Mouse (Mus musculus) intestine, embryonic 14.5 days (tissue): Measurements from ENCODE around the gene Tbxas1. TPM values are rescaled to one million over a fixed set of nuclear protein-coding genes. Genes with fewer than 3 reads are reported as not detected.
A peak's percentile ranks its signal among the peaks of the same experiment; 100 is the strongest.

Experiments used
- ATAC-seq: fragments of 200-750 bp; cut with Nextera tagmentation; replicated peaks from 2 replicates; pipeline ENCODE4 v1.8.0; 2017; ENCODE audit warnings: low read depth, moderate number of reproducible peaks, moderate TSS enrichment, moderate library complexity; ENCODE audit not compliant: low FRiP score, low TSS enrichment
- DNase-seq: peaks from one replicate; pipeline ENCODE4 v3.0.0-alpha.2; 2018; ENCODE audit warnings: low spot score
- H3K27ac ChIP-seq: fragments of 300-500 bp; sonication (generic); 2 replicates; pipeline ENCODE4 v1.5.1; 2014; ENCODE audit warnings: low read depth, mild to moderate bottlenecking, control low read depth
- H3K27me3 ChIP-seq: fragments of 300-500 bp; sonication (generic); replicated peaks from 2 replicates; pipeline ENCODE4 v1.6.1; 2014; ENCODE audit warnings: low read length, control low read depth; ENCODE audit not compliant: control insufficient read depth, insufficient read depth
- H3K36me3 ChIP-seq: fragments of 300-500 bp; sonication (generic); 2 replicates; pipeline ENCODE4 v1.6.1; 2014; ENCODE audit warnings: low read length, control low read depth; ENCODE audit not compliant: control insufficient read depth, insufficient read depth
- H3K4me1 ChIP-seq: fragments of 300-500 bp; sonication (generic); replicated peaks from 2 replicates; pipeline ENCODE4 v1.6.1; 2014; ENCODE audit warnings: low read length, control low read depth, mixed read lengths; ENCODE audit not compliant: control insufficient read depth, insufficient read depth
- H3K4me2 ChIP-seq: fragments of 300-500 bp; sonication (generic); 2 replicates; pipeline ENCODE4 v1.6.1; 2014; ENCODE audit warnings: low read length
- H3K4me3 ChIP-seq: fragments of 300-500 bp; sonication (generic); 2 replicates; pipeline ENCODE4 v1.5.1; 2014; ENCODE audit warnings: low read depth, low read length, control low read depth, mixed read lengths
- H3K9ac ChIP-seq: fragments of 300-500 bp; sonication (generic); 2 replicates; pipeline ENCODE4 v1.6.1; 2014; ENCODE audit warnings: mild to moderate bottlenecking, low read length
- H3K9me3 ChIP-seq: fragments of 300-500 bp; sonication (generic); 2 replicates; pipeline ENCODE4 v1.6.1; 2016; ENCODE audit warnings: low read length, control low read depth; ENCODE audit not compliant: control insufficient read depth
- WGBS: fragments of 180-500 bp; shearing (Covaris S2); extraction: QIAGEN DNeasy Blood & Tissue Kit; methylation state at CpG from one replicate; pipeline ENCODE4 v1.1.7; 2014; 5-methylcytosine and 5-hydroxymethylcytosine counted together
- polyA plus RNA-seq: library from polyadenylated mRNA; unstranded; fragments of >200 nt; fragmentation: Nextera tagmentation; extraction: Ambion mirVana; gene quantifications from 2 replicates; pipeline ENCODE4 v1.2.1, GENCODE M21; 2014

The Tbxas1 gene
- polyA plus RNA-seq, 1 experiment from 2014 or later, result 2.1 TPM

- Histone ChIP-seq H3K4me3 (no peak overlapping the region), H3K36me3 (no peaks in the 10 kb centered on the region), H3K9ac (no peak overlapping the region), H3K27me3 (no peaks in the 10 kb centered on the region), H3K4me2 (no peak overlapping the region), H3K27ac (no peak overlapping the region), H3K4me1 (peaks cover 37% of the 10 kb centered on the region), H3K9me3 (no peaks in the 10 kb centered on the region)
- 61% methylated on average over 1 of the region's 1 CpGs for WGBS
- DNase-seq (no peak), ATAC-seq (no peak)
These were observed 27.8 kb upstream of the Tbxas1 start for GRCm38 (mm10) chr6:38847447-38847846.

DNA sequence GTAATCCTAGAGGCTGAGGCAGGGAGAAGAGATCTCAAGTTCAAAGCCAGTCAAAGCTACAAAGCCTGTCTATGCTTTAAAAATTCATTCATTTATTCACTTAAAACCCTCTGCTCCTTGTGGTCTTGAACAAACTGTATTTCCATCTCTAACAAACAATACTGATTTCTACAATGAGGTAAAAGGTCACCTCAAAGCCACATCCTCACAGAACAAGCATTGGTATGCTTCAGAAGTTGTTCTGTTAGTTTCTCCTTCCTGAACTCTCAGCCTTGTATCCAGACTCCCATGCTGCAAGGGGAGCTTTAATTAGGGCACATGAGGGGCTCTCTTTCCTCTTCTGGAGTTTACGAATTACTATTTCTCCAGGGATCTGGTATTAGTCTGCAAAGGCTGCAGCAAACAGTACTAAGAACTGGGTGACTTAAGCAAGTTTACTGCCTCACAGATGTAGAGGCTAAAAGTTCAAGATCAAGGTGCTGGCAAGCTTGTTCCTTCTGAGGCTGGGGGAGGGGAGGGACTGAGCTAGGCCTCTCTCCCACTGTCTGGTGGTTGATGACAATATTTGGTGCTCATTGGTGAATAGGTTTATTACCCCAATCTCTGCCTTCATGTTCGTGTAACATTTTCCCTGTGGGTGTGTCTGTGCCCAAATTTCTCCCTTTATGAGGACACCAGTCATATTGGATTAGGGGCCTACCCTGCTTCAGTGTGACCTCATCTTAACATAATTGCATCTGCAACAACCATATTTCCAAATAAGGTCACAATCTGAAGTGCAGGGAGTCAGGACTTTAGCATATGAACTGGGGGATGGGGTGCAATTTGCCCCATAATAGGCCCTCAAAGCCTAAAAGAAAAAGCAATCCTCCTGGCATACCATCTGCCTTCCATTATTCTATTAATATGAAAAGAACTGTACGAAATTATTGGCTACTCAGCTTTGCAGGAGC lies 27.0 kb upstream of the Tbxas1 start:
- Histone ChIP-seq H3K9ac (no peak overlapping the region), H3K4me1 (peaks cover 37% of the 10 kb centered on the region), H3K36me3 (no peaks in the 10 kb centered on the region), H3K4me2 (no peak overlapping the region), H3K4me3 (no peak overlapping the region), H3K9me3 (no peaks in the 10 kb centered on the region), H3K27ac (no peak overlapping the region), H3K27me3 (no peaks in the 10 kb centered on the region)
- WGBS, result 54% methylated on average over 3 of the region's 3 CpGs
- ATAC-seq (peak; percentile 66), DNase-seq (peak; percentile 50)

GRCm38 (mm10) chr6:38850715-38851259 lies 24.4 kb upstream of the Tbxas1 start:
- 93% methylated on average over 6 of the region's 6 CpGs for WGBS
- Histone ChIP-seq H3K27me3 (no peaks in the 10 kb centered on the region), H3K4me3 (no peak overlapping the region), H3K4me1 (peaks cover 43% of the 10 kb centered on the region), H3K9ac (no peak overlapping the region), H3K27ac (no peak overlapping the region), H3K9me3 (no peaks in the 10 kb centered on the region), H3K36me3 (no peaks in the 10 kb centered on the region), H3K4me2 (no peak overlapping the region)
- no peak for ATAC-seq
- DNase-seq, result peak; percentile 10

GRCm38 (mm10) chr6:38851740-38852139 lies 23.5 kb upstream of the Tbxas1 start:
- ATAC-seq (no peak), DNase-seq (no peak)
- no peak overlapping the region for H3K27ac ChIP-seq
- no peak overlapping the region for H3K4me3 ChIP-seq
- WGBS, result 80% methylated on average over 2 of the region's 2 CpGs
- no peaks in the 10 kb centered on the region for H3K9me3 ChIP-seq
- H3K4me1 ChIP-seq, result peaks cover 34% of the 10 kb centered on the region
- H3K4me2 ChIP-seq, result no peak overlapping the region
- no peak overlapping the region for H3K9ac ChIP-seq
- H3K27me3 ChIP-seq, result no peaks in the 10 kb centered on the region
- no peaks in the 10 kb centered on the region for H3K36me3 ChIP-seq

- H3K27ac ChIP-seq, result no peak overlapping the region
- WGBS, result 68% methylated on average over 5 of the region's 5 CpGs
- DNase-seq (no peak), ATAC-seq (no peak)
- H3K4me1 ChIP-seq, result peaks cover 18% of the 10 kb centered on the region
- H3K27me3 ChIP-seq, result no peaks in the 10 kb centered on the region
- no peak overlapping the region for H3K4me2 ChIP-seq
- H3K9me3 ChIP-seq, result no peaks in the 10 kb centered on the region
- H3K36me3 ChIP-seq, result no peaks in the 10 kb centered on the region
- H3K4me3 ChIP-seq, result no peak overlapping the region
- no peak overlapping the region for H3K9ac ChIP-seq
These were observed 21.6 kb upstream of the Tbxas1 start for GRCm38 (mm10) chr6:38853561-38853992.

DNA sequence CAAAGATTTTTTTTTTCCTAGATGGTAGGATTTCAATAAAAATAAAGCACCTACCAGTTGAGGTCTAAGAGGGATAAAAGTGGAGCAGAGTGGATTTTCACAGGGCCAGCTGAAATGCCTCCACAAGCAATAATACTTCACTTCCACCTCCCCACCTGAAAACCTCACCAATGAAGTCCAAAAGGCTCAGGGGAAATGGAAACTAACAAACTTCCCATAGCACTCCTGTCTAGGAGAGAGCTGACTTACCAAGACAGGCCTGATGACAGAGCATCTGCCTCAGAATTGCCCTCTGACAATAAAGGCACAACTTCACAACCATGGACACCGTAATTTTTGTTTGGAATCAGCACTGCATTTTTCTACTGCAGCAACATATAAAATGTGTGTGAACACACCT lies 15.4 kb upstream of the Tbxas1 start:
- no peak for ATAC-seq
- Histone ChIP-seq H3K36me3 (no peaks in the 10 kb centered on the region), H3K9ac (no peak overlapping the region), H3K4me2 (no peak overlapping the region), H3K4me1 (no peaks in the 10 kb centered on the region), H3K4me3 (no peak overlapping the region), H3K27me3 (no peaks in the 10 kb centered on the region), H3K27ac (no peak overlapping the region), H3K9me3 (no peaks in the 10 kb centered on the region)
- WGBS, result 88% methylated on average over 1 of the region's 1 CpGs
- DNase-seq, result no peak

- no peak for ATAC-seq
- Histone ChIP-seq H3K4me3 (no peak overlapping the region), H3K36me3 (no peaks in the 10 kb centered on the region)
These were observed 14.9 kb upstream of the Tbxas1 start for GRCm38 (mm10) chr6:38860301-38860700.

DNA sequence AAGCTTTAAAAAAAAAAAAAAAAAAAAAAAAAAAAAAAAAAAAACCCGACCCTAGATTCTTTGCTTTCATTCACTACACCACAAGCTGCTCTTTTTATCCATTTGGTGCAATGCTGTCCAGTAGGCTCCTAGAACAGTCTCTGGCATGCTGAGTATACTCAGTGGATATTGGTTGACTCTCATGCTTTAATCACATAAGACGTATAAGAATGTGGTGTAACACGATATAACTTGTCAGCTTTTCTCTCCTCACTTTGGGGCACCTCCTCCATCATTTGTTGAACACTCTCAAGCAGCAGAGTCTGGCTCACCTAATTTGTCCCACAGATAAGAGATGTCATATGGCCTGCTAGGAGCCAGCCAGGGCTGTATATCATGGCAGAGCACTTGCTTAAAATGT lies 11.6 kb upstream of the Tbxas1 start:
- no peak overlapping the region for H3K27ac ChIP-seq
- H3K36me3 ChIP-seq, result no peaks in the 10 kb centered on the region
- ATAC-seq (no peak), DNase-seq (peak; percentile 49)
- no peaks in the 10 kb centered on the region for H3K9me3 ChIP-seq
- no peaks in the 10 kb centered on the region for H3K27me3 ChIP-seq
- H3K9ac ChIP-seq, result no peak overlapping the region
- no peak overlapping the region for H3K4me2 ChIP-seq
- no peak overlapping the region for H3K4me3 ChIP-seq
- 45% methylated on average over 3 of the region's 3 CpGs for WGBS
- peaks cover 7% of the 10 kb centered on the region for H3K4me1 ChIP-seq

More at GRCm38 (mm10) chr6:38860301-38860700, 14.9 kb upstream of the Tbxas1 start:
- H3K27ac ChIP-seq, result no peak overlapping the region
- H3K27me3 ChIP-seq, result no peaks in the 10 kb centered on the region
- H3K9me3 ChIP-seq, result no peaks in the 10 kb centered on the region
- DNase-seq, result no peak
- peaks cover under 1% of the 10 kb centered on the region; the same call in 1 of the 2 replicates for H3K4me1 ChIP-seq
- WGBS, result 92% methylated on average over 2 of the region's 2 CpGs
- no peak overlapping the region for H3K4me2 ChIP-seq
- no peak overlapping the region for H3K9ac ChIP-seq
